Mouse (Mus musculus) heart, postnatal 0 days (tissue): ENCODE data around the gene Slfn5. TPM values are rescaled to one million over a fixed set of nuclear protein-coding genes. Genes with fewer than 3 reads are reported as not detected.

Experiments
- ATAC-seq: fragments of 200-750 bp; cut with Nextera tagmentation; 2 replicates; pipeline ENCODE4 v1.8.0; 2017; ENCODE audit warnings: low read depth, moderate number of reproducible peaks, moderate library complexity; ENCODE audit not compliant: insufficient read depth
- DNase-seq: peaks from one replicate; pipeline ENCODE4 v3.0.0-alpha.2; 2016; ENCODE audit warnings: low spot score
- H3K27ac ChIP-seq: fragments of 300-500 bp; sonication (generic); 2 replicates; pipeline ENCODE4 v1.5.1; 2014; ENCODE audit warnings: low read depth, mild to moderate bottlenecking
- H3K27me3 ChIP-seq: fragments of 300-500 bp; sonication (generic); 2 replicates; pipeline ENCODE4 v1.6.1; 2014; ENCODE audit warnings: low read length, mixed read lengths; ENCODE audit not compliant: control insufficient read depth, insufficient read depth
- H3K36me3 ChIP-seq: fragments of 300-500 bp; sonication (generic); replicated peaks from 2 replicates; pipeline ENCODE4 v1.6.1; 2014; ENCODE audit warnings: low read length, mixed read lengths; ENCODE audit not compliant: control insufficient read depth, insufficient read depth
- H3K4me1 ChIP-seq: fragments of 300-500 bp; sonication (generic); 2 replicates; pipeline ENCODE4 v1.6.1; 2014; ENCODE audit warnings: antibody characterized with exemption; ENCODE audit not compliant: control insufficient read depth, insufficient read depth
- H3K4me2 ChIP-seq: fragments of 300-500 bp; sonication (generic); 2 replicates; pipeline ENCODE4 v1.6.1; 2014; ENCODE audit warnings: low read depth, mild to moderate bottlenecking, low read length, moderate library complexity
- H3K4me3 ChIP-seq: fragments of 300-500 bp; sonication (generic); 2 replicates; pipeline ENCODE4 v1.5.1; 2014; ENCODE audit warnings: low read depth, low read length
- H3K9ac ChIP-seq: fragments of 300-500 bp; sonication (generic); replicated peaks from 2 replicates; pipeline ENCODE4 v1.6.1; 2014; ENCODE audit warnings: low read depth, low read length, mixed read lengths
- H3K9me3 ChIP-seq: fragments of 300-500 bp; sonication (generic); replicated peaks from 2 replicates; pipeline ENCODE4 v1.6.1; 2016; ENCODE audit warnings: low read length; ENCODE audit not compliant: control insufficient read depth
- CTCF ChIP-seq: IDR thresholded peaks from 2 replicates; pipeline ENCODE4 v1.5.1; 2016; ENCODE audit warnings: antibody characterized with exemption, control low read depth, low read depth
- EP300 ChIP-seq: IDR thresholded peaks from 2 replicates; pipeline ENCODE4 v1.6.1; 2016; ENCODE audit warnings: antibody characterized with exemption, low read depth
- WGBS: fragments of 180-500 bp; shearing (Covaris S2); extraction: QIAGEN DNeasy Blood & Tissue Kit; methylation state at CpG from one replicate; pipeline ENCODE4 v1.1.7; 2014; 5-methylcytosine and 5-hydroxymethylcytosine counted together
- polyA plus RNA-seq: library from polyadenylated mRNA; unstranded; fragments of >200 nt; fragmentation: Nextera tagmentation; extraction: Ambion mirVana; gene quantifications from 2 replicates; pipeline ENCODE4 v1.2.1, GENCODE M21; 2015
- total RNA-seq: library from RNA; depleted of rRNA; stranded (reverse); fragments of >200 nt; gene quantifications from 2 replicates; pipeline ENCODE4 v1.2.3, GENCODE M21; 2014; ENCODE audit warnings: low replicate concordance

The Slfn5 gene
- total and polyA plus RNA-seq, 2 experiments from 2014 or later: 18.7 to 29.0 TPM

GRCm38 (mm10) chr11:82933186-82933585 lies 18.0 kb upstream of the Slfn5 start:
- Histone ChIP-seq H3K27ac (peak overlapping the region; percentile 81), H3K36me3 (peaks cover 66% of the 10 kb centered on the region)
- 66% methylated on average over 29 of the region's 29 CpGs for WGBS

DNA sequence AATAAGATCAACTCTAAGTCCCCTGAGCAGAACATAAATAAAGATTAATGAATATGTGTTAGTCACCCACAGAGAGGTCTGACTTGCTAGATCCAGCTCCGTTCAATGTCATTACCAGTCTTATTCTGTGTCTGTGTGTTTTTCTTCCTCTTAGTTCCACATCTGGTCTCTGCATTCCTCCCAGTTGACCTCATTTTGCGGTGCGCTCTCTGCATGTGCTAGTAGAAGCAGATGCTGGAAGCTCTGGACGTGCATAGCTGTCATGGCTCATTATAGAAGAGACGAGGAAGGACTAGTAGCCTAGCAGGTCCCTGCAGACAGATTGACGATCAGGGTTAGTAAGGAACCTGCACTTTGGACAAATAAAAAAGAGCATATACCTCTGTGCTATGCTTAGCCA lies 7.8 kb upstream of the Slfn5 start:
- Histone ChIP-seq H3K9ac (no peak overlapping the region), H3K36me3 (peaks cover 56% of the 10 kb centered on the region), H3K4me3 (no peak overlapping the region), H3K4me2 (no peak overlapping the region), H3K4me1 (peaks cover 13% of the 10 kb centered on the region; the same call in 1 of the 2 replicates), H3K27me3 (no peaks in the 10 kb centered on the region), H3K9me3 (no peaks in the 10 kb centered on the region), H3K27ac (no peak overlapping the region)
- ATAC-seq (no peak), DNase-seq (no peak)
- TF ChIP-seq CTCF (no peak), EP300 (no peak)
- 52% methylated on average over 6 of the region's 6 CpGs for whole genome bisulfite sequencing

More at GRCm38 (mm10) chr11:82933186-82933585, 18.0 kb upstream of the Slfn5 start:
- Histone ChIP-seq H3K4me3 (peak overlapping the region; percentile 60), H3K9ac (peak overlapping the region; percentile 63), H3K9me3 (peaks cover 16% of the 10 kb centered on the region), H3K4me1 (no peaks in the 10 kb centered on the region), H3K27me3 (no peaks in the 10 kb centered on the region), H3K4me2 (peak overlapping the region; percentile 64)
- TF ChIP-seq CTCF: no peak
- TF ChIP-seq EP300: no peak
- ATAC-seq (no peak), DNase-seq (no peak)

GRCm38 (mm10) chr11:82945636-82946035 lies 5.5 kb upstream of the Slfn5 start:
- no peak overlapping the region for H3K27ac ChIP-seq
- peaks cover 4% of the 10 kb centered on the region; the same call in 1 of the 2 replicates for H3K27me3 ChIP-seq
- no peaks in the 10 kb centered on the region for H3K9me3 ChIP-seq
- TF ChIP-seq CTCF (no peak), EP300 (no peak)
- no peak overlapping the region for H3K9ac ChIP-seq
- H3K4me3 ChIP-seq: no peak overlapping the region
- H3K36me3 ChIP-seq: peaks cover 33% of the 10 kb centered on the region
- peaks cover 13% of the 10 kb centered on the region for H3K4me1 ChIP-seq
- 0 out of 2 replicates have a peak, but pooled peaks have one; percentile 30 for ATAC-seq
- 16% methylated on average over 2 of the region's 2 CpGs for WGBS
- H3K4me2 ChIP-seq: no peak overlapping the region
- DNase-seq: no peak

DNA sequence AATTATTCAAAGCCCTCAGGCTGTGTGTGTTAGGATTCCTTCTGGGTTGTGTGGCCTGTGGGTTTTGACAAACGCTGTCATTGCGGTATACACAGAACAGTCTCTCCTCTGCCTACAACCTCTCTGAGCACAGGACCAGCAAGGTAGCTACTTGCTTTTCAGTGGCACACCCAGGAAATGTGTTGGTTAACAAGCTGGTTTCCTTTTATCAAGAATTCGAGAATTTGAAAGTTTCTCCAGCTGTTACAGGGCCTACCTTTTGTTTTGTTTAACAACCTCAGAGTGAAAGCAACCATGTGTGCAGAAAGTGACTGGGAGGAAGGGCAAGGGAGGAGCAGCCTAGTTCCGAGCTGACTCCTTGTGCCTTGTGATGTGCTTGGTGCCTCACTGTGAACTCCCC lies 3.7 kb upstream of the Slfn5 start:
- Histone ChIP-seq H3K27ac (peak overlapping the region; percentile 30), H3K4me3 (no peak overlapping the region)
- WGBS: 57% methylated on average over 4 of the region's 4 CpGs

DNA sequence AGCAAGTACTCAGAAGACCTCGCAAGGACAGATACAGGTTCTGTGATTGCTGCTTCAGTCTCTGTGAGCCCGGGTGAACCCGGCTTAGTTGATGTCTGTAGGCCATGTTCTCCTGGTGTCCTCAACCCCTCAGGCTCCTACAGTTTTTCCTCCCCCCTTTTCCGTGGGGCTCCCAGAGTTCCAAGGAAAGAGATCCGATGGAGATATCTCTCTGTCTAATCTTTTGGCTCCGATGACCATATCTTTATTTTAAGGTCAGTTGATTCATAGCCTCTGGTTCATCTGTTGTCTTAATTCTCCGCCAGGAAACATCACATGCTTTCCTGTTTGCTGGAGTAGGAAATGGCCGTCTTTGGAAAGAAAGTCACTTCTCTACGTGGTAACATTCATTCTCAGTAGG lies 2.1 kb upstream of the Slfn5 start:
- 63% methylated on average over 9 of the region's 9 CpGs for WGBS
- peaks cover 24% of the 10 kb centered on the region for H3K4me1 ChIP-seq

More for the DNA sequence above, 3.7 kb upstream of the Slfn5 start:
- Histone ChIP-seq H3K9me3 (no peaks in the 10 kb centered on the region), H3K4me2 (no peak overlapping the region), H3K4me1 (peaks cover 24% of the 10 kb centered on the region), H3K36me3 (peaks cover 15% of the 10 kb centered on the region), H3K9ac (no peak overlapping the region), H3K27me3 (peaks cover 13% of the 10 kb centered on the region; the same call in 1 of the 2 replicates)
- no peak for TF ChIP-seq CTCF
- TF ChIP-seq EP300: no peak
- no peak for DNase-seq
- ATAC-seq: no peak

More for the DNA sequence above, 2.1 kb upstream of the Slfn5 start:
- ATAC-seq: no peak
- H3K27ac ChIP-seq: peak overlapping the region; percentile 91
- no peak overlapping the region for H3K9ac ChIP-seq
- H3K36me3 ChIP-seq: no peaks in the 10 kb centered on the region
- H3K27me3 ChIP-seq: peaks cover 13% of the 10 kb centered on the region; the same call in 1 of the 2 replicates
- no peak overlapping the region for H3K4me3 ChIP-seq
- no peaks in the 10 kb centered on the region for H3K9me3 ChIP-seq
- TF ChIP-seq EP300 (peak; percentile 65; the same call in 1 of the 2 replicates), CTCF (no peak)
- no peak for DNase-seq
- H3K4me2 ChIP-seq: 0 out of 2 replicates have a peak overlapping the region, but pooled peaks have one; percentile 25
